Mouse (Mus musculus) lung, postnatal 25 days (tissue): Measurements from ENCODE around the gene Car10.
A peak's percentile ranks its signal among the peaks of the same experiment; 100 is the strongest.

ENCODE experiments used
- DNase-seq: peaks from one replicate; pipeline ENCODE4 v3.0.0; 2022; ENCODE audit warnings: low spot score

The Car10 gene

DNA sequence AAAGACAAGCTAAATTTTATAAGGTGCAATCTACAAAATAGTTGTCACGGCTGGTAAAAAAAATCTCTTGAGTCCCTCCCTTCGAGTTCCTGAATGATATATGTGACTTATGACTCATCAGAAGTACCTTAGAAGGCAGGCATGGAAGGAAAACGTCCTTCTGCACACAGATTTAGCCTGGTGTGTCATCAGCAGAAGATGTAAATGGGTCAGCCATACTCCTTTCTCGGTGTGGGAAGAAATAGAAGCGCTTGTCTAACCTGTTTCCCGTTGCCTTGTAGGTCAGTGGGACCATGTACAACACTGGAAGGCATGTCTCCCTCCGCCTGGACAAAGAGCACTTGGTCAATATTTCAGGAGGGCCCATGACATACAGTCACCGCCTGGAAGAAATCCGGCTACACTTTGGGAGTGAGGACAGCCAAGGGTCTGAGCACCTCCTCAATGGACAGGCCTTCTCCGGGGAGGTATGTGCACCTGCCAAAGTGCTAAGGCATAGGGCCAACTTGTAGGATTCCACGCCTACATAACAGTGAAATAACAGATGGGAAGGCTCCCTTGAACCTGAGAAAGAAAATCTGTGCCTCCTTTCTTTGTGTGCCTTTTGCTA is 392.5 kb downstream of the Car10 start:
- DNase-seq, result no peak

GRCm38 (mm10) chr11:93497896-93498295 is 400.1 kb downstream of the Car10 start:
- no peak for DNase-seq

DNA sequence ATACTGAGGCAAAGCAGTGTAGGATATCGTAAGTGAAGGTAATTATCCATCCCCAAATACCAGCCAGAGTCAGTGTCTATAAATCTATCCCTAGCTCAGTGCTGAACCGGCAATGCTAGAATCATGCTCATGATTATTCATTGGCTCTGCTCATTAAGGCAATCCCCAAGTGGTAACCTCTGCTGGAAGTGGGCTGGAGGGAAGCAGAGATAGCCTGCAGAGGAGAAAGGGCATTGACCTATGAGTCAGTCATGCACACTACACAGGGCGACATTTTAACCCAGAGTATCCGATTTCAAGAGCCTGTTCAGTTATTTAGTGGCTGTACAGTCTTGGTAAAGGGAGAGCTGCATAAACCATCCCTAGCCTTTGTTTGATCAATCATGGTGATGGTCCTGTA is 402.6 kb downstream of the Car10 start:
- no peak for DNase-seq

DNA sequence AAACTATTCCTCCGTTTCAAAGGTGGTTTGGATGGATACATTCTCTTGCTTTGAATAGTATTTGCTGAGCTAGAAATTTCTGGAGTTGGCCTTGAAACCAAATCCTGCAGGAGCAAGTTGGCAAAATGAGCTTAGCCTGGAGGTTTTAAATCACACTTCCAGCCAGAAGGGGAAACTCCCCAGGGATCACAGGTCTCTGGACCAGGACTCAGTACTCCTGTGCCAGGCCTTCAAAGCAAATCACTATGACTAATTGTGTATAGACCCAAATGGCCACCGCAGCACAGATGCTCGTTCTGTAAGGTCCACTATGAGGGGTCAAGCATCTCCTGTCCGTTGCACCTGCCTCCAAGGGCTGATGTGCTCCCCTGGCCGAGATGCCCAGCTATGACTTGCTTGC is 403.8 kb downstream of the Car10 start:
- no peak for DNase-seq

- no peak for DNase-seq
Observed at GRCm38 (mm10) chr11:93502864-93503263, 405.0 kb downstream of the Car10 start.

DNA sequence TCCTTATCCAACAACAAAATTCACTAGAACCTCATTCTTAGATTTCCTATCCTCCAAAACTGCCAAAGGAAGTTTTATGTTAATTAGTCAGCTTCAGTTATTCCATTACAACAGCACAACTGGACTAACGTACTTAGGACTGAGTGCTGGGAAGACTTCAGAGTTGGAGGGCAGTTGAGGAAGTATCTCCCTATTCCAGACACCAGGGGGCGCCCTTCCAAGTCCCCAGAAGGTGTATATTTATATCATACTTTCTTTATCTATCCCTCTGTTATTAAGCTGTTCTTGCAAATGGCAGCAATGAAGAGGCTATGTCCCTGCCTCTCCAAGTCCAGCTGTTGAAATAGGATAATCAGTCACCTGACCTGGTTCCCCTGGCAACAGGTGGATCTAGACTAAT is 405.6 kb downstream of the Car10 start:
- DNase-seq, result peak; percentile 4

DNA sequence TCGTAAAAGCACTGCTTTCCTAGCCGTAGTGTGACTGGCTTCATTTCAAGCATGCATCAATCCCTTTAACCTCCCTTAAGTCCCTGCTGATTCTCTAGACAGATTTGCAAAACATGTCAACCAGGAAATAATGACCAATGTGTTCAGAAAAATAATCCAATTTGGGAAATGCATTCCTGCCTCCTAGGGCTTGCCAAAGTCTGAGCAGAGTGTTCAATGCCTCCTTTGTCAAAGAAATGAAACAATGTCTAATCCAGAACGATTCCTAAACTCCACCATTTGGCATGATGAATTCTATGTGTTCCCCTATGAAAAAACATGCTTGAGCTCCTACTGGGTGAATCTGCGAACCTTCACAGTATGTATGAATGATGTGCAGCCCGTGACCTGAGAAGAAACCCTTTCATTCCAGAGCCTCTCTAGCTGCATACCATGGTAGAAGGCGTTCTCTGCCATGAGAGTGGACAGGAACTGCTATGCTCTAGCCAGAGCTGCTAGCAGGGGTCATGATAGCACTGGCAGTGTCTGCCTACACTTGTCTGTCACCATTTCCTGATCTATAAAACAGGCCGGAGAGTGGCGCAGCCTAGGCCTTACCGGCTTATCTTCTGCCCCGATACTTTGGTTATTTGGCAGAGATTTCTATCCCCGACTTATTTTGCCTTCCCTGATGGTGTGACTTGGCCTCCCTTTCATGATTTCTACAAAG is 411.9 kb downstream of the Car10 start:
- no peak for DNase-seq

DNA sequence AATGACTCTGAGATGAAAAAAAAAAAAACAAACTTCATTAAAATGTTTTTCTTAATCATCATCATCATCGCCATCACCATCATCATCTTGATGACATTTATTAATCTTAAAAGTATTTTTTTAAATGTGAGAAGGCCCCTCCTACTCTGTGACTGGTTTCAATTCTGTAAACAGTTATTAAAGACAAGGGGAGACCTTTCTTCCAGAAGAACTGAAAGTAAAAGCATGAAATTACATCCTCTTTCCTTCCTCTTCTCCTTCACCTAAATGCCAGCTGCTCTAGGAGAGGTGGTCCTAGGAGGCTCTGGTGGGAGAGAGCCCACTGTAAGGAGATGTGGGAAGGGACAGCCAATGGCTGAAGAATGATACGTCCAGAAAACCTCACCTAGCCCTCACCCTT is 415.0 kb downstream of the Car10 start:
- DNase-seq, result no peak

- DNase-seq, result no peak
Observed at GRCm38 (mm10) chr11:93514396-93514795, 416.6 kb downstream of the Car10 start.

GRCm38 (mm10) chr11:93515566-93515965 is 417.7 kb downstream of the Car10 start:
- no peak for DNase-seq

DNA sequence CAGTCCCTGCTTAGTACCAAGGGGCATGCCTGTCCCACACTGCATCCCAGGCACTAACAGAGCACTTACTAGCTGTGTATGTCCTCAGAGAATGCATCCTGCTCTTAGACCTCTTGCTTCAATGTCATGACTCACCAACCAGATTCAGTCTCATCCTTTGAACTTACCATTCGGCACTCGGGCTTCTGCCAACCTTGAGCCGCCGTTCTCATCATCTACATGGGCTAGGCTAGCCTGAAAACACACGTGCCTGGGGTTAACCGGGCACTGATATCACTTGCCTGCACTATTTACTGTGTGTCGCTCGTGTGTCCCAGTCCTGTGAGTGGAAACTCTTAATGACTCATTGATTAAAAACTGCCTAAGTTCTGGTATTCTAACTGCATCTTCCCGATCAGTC is 418.4 kb downstream of the Car10 start:
- DNase-seq, result no peak

DNA sequence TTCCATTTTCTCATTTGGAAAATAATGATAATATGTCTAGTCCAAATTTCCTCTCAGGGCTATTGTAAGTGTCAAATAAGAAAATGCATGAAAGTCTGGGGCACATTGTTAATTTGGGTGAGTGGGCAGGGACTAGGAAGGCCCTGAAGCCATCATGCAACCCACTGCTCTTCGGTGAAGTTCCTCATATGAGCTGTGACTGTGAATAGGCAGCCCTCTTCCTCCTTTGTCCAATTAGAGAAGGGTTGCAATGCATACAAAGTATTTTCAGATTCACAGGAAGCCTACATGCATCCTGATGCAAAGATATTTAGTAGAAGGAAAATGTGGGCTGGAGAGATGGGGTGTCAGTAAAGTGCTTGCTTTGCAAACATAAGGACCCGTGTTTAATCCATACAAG is 419.1 kb downstream of the Car10 start:
- no peak for DNase-seq

GRCm38 (mm10) chr11:93522501-93522900 is 424.7 kb downstream of the Car10 start:
- DNase-seq, result no peak

GRCm38 (mm10) chr11:93525921-93526320 is 428.1 kb downstream of the Car10 start:
- DNase-seq, result no peak

GRCm38 (mm10) chr11:93531029-93531680 is 433.3 kb downstream of the Car10 start:
- DNase-seq, result peak; percentile 21

GRCm38 (mm10) chr11:93536244-93536643 is 438.4 kb downstream of the Car10 start:
- no peak for DNase-seq

- no peak for DNase-seq
Observed at GRCm38 (mm10) chr11:93548904-93549303, 451.1 kb downstream of the Car10 start.

GRCm38 (mm10) chr11:93550908-93551307 is 453.1 kb downstream of the Car10 start:
- no peak for DNase-seq

- no peak for DNase-seq
Observed at GRCm38 (mm10) chr11:93559118-93559517, 461.3 kb downstream of the Car10 start.

DNA sequence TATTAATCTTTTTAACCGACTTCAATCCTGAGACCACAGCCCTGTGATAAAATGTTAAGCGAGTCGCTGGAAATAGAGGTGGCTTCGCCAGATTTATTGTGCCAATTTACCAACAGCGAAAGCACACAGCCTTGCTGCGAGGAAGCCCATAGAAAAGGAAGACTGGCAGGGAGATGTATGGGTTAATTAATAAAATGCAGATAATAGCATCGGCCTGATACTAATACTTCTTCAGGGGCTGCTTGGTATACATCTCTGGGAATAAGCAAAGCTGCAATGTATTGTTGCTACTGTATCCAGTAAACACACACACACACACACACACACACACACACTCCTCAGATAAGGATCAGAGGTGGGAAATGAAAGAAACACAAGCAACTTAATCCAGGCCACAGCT is 462.7 kb downstream of the Car10 start:
- no peak for DNase-seq

DNA sequence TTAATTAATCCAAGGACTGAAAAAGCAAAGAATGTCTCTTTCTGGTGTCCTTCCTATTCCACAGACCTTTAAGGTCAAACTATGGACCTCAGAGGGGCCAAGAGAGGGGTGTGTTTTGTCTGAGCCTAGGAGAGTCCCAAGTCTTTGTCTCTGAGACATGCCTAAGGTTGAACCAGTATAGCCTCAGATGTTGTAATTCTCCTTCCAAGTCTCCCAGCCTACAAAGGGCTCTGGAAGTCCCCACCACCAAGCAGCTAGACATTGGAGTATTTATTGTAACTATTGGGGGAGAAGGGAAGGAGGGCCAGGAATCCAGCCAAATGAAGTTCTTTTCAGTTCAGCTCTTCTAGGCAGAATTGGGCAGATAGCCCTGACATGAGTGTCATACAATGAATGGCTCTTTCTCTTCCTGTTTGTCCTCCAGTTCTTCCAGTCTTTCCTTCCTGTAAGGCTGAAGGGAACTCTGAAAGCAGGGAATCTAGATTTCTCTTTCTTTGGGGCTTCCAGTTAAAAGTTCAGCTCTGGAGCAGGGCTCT is 464.6 kb downstream of the Car10 start:
- DNase-seq, result no peak

GRCm38 (mm10) chr11:93565756-93566155 is 467.9 kb downstream of the Car10 start:
- DNase-seq, result no peak
